Mouse (Mus musculus) heart, embryonic 15.5 days (tissue): ENCODE measurements around the gene Wdr92. TPM values are rescaled to one million over a fixed set of nuclear protein-coding genes. Genes with fewer than 3 reads are reported as not detected.

Experiments
- ATAC-seq: fragments of 200-750 bp; cut with Nextera tagmentation; replicated peaks from 2 replicates; pipeline ENCODE4 v1.8.0; 2017; ENCODE audit warnings: low read depth, moderate TSS enrichment; ENCODE audit not compliant: insufficient number of reproducible peaks, insufficient read depth, low FRiP score
- H3K27ac ChIP-seq: fragments of 300-500 bp; sonication (generic); 2 replicates; pipeline ENCODE4 v1.5.1; 2015; ENCODE audit warnings: mild to moderate bottlenecking, inconsistent platforms
- H3K27me3 ChIP-seq: fragments of 300-500 bp; sonication (generic); 2 replicates; pipeline ENCODE4 v1.6.1; 2015; ENCODE audit warnings: inconsistent platforms
- H3K36me3 ChIP-seq: fragments of 300-500 bp; sonication (generic); 2 replicates; pipeline ENCODE4 v1.6.1; 2015; ENCODE audit warnings: mild to moderate bottlenecking, inconsistent platforms
- H3K4me1 ChIP-seq: fragments of 300-500 bp; sonication (generic); replicated peaks from 2 replicates; pipeline ENCODE4 v1.6.1; 2015; ENCODE audit warnings: inconsistent platforms
- H3K4me2 ChIP-seq: fragments of 300-500 bp; sonication (generic); 2 replicates; pipeline ENCODE4 v1.6.1; 2015; ENCODE audit warnings: inconsistent platforms, mild to moderate bottlenecking, moderate library complexity
- H3K4me3 ChIP-seq: fragments of 300-500 bp; sonication (generic); 2 replicates; pipeline ENCODE4 v1.5.1; 2015; ENCODE audit warnings: mild to moderate bottlenecking, inconsistent platforms
- H3K9ac ChIP-seq: fragments of 300-500 bp; sonication (generic); 2 replicates; pipeline ENCODE4 v1.6.1; 2015; ENCODE audit warnings: mild to moderate bottlenecking, inconsistent platforms
- H3K9me3 ChIP-seq: fragments of 300-500 bp; sonication (generic); replicated peaks from 2 replicates; pipeline ENCODE4 v1.6.1; 2016; ENCODE audit warnings: inconsistent platforms
- WGBS: fragments of 180-500 bp; shearing (Covaris S2); methylation state at CpG from one replicate; pipeline ENCODE4 v1.1.7; 2015; ENCODE audit warnings: mixed read lengths; 5-methylcytosine and 5-hydroxymethylcytosine counted together
- polyA plus RNA-seq: library from polyadenylated mRNA; unstranded; fragments of >200 nt; fragmentation: Nextera tagmentation; extraction: Ambion mirVana; gene quantifications from 2 replicates; pipeline ENCODE4 v1.2.1, GENCODE M21; 2015

The Wdr92 gene
- polyA plus RNA-seq, 1 experiment from 2014 or later: 18.9 TPM

DNA sequence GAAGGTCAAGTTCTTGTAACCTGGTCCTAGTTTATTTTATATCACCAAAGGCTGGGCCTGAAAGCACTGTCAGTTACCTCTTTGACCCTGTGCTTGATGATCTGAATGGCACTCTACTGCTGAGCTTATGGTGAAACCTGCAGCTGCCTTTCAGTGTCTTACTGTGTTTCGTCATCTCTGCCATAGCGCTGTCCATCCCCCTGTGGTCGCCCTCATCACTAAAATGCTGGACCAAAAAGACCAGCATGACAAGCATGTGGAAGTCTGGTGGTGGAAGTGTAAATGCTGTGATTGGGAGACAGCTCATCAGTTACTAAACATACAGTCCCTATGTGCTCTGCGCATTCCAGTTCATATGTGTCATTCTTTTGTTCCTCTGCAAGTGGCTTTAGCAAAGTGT, 9.6 kb upstream of the Wdr92 start:
- ATAC-seq: no peak
- H3K4me3 ChIP-seq: no peak overlapping the region
- H3K27ac ChIP-seq: no peak overlapping the region
- no peak overlapping the region for H3K4me2 ChIP-seq
- H3K9me3 ChIP-seq: no peaks in the 10 kb centered on the region
- WGBS: 86% methylated on average over 4 of the region's 4 CpGs
- 0 out of 2 replicates have a peak, but pooled peaks cover 6% of the 10 kb centered on the region for H3K36me3 ChIP-seq
- no peaks in the 10 kb centered on the region for H3K27me3 ChIP-seq
- no peak overlapping the region for H3K9ac ChIP-seq
- H3K4me1 ChIP-seq: peaks cover 27% of the 10 kb centered on the region

DNA sequence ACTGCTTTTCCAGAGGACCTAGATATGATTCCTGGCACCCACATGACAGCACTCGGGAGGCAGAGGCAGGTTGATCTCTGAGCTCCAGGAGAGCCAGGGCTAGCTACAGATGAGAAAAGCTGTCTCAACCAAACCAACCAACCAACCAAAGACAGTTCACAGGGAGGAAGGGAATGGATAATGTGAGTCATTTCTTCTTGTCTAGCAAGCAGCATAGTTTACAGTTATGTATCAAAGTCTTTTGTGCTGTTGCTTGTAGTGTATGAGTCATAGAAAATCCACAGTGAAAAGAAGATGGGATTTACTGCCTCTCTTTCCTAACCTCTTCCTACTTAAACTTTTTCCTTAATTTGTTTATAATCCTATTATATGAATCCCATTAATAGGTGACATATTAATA, 5.3 kb upstream of the Wdr92 start:
- no peak overlapping the region for H3K4me2 ChIP-seq
- 0 out of 2 replicates have a peak, but pooled peaks cover 6% of the 10 kb centered on the region for H3K36me3 ChIP-seq
- H3K27ac ChIP-seq: no peak overlapping the region
- no peaks in the 10 kb centered on the region for H3K9me3 ChIP-seq
- H3K4me1 ChIP-seq: peaks cover 7% of the 10 kb centered on the region; the same call in 1 of the 2 replicates
- 100% methylated on average over 1 of the region's 1 CpGs for WGBS
- no peaks in the 10 kb centered on the region for H3K27me3 ChIP-seq
- no peak overlapping the region for H3K9ac ChIP-seq
- no peak for ATAC-seq
- H3K4me3 ChIP-seq: no peak overlapping the region

- Histone ChIP-seq H3K4me2 (no peak overlapping the region), H3K9ac (no peak overlapping the region), H3K27ac (no peak overlapping the region), H3K4me1 (0 out of 2 replicates have a peak, but pooled peaks cover 2% of the 10 kb centered on the region), H3K4me3 (no peak overlapping the region), H3K9me3 (no peaks in the 10 kb centered on the region), H3K36me3 (no peaks in the 10 kb centered on the region), H3K27me3 (no peaks in the 10 kb centered on the region)
- 73% methylated on average over 3 of the region's 3 CpGs for WGBS
- no peak for ATAC-seq
Measured at GRCm38 (mm10) chr11:17180753-17181152, 1.2 kb upstream of the Wdr92 start.

GRCm38 (mm10) chr11:17183165-17183564, 1.3 kb downstream of the Wdr92 start:
- 94% methylated on average over 2 of the region's 2 CpGs for WGBS
- Histone ChIP-seq H3K4me2 (no peak overlapping the region), H3K27me3 (no peaks in the 10 kb centered on the region), H3K27ac (no peak overlapping the region), H3K9ac (no peak overlapping the region), H3K4me1 (no peaks in the 10 kb centered on the region), H3K4me3 (no peak overlapping the region), H3K9me3 (no peaks in the 10 kb centered on the region), H3K36me3 (no peaks in the 10 kb centered on the region)
- no peak for ATAC-seq

DNA sequence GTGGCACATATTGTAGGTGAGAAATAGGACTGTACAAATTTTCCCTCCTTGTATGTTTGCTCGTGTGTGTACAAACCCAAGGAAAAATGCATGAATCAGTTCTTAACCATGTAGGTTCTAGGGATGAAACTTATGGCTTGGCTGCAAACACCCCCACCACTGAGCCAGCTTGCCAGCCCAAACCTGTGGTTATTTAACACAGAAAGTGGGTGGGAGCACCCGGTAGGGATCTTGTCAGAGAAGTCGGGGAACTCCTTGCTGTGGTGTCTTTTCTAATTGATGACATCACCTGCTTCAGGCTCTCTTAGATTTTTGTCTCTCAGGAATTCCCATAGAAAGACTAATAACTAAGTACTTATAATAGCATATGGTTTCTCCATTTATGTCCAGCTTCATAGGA, 5.7 kb downstream of the Wdr92 start:
- Histone ChIP-seq H3K4me1 (0 out of 2 replicates have a peak, but pooled peaks cover 4% of the 10 kb centered on the region), H3K27me3 (no peaks in the 10 kb centered on the region), H3K9me3 (no peaks in the 10 kb centered on the region), H3K27ac (no peak overlapping the region), H3K4me2 (no peak overlapping the region), H3K9ac (no peak overlapping the region), H3K4me3 (no peak overlapping the region), H3K36me3 (0 out of 2 replicates have a peak, but pooled peaks cover 3% of the 10 kb centered on the region)
- WGBS: 83% methylated on average over 3 of the region's 3 CpGs
- ATAC-seq: no peak

- Histone ChIP-seq H3K27ac (no peak overlapping the region), H3K9ac (no peak overlapping the region), H3K36me3 (0 out of 2 replicates have a peak, but pooled peaks cover 3% of the 10 kb centered on the region), H3K4me3 (no peak overlapping the region), H3K4me1 (0 out of 2 replicates have a peak, but pooled peaks cover 4% of the 10 kb centered on the region), H3K9me3 (no peaks in the 10 kb centered on the region), H3K4me2 (no peak overlapping the region), H3K27me3 (no peaks in the 10 kb centered on the region)
- 87% methylated on average over 3 of the region's 3 CpGs for WGBS
- ATAC-seq: no peak
Measured at GRCm38 (mm10) chr11:17188786-17189185, 6.9 kb downstream of the Wdr92 start.

- no peak for ATAC-seq
Measured at GRCm38 (mm10) chr11:17192151-17192844, 10.4 kb downstream of the Wdr92 start.

DNA sequence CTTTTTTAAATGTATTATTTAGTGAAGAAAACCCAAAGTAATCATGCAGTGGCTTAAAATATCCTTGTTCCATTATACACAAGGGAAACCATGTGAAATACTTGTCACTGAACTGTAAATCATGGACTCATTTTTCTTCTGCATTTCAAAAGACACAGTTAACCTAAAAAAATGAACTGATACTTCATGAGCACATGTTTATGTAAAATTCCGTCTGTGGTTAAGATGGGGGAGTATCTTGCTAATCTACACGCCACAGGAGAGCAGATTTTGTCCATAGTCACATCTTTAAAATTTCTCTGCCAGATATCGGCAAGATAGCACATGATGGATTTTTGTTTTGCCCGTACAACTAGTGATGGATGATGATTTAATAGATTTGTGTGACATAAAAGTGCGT, 17.3 kb downstream of the Wdr92 start:
- Histone ChIP-seq H3K27me3 (no peaks in the 10 kb centered on the region), H3K9ac (no peak overlapping the region), H3K27ac (no peak overlapping the region), H3K36me3 (peaks cover 71% of the 10 kb centered on the region), H3K9me3 (no peaks in the 10 kb centered on the region), H3K4me2 (no peak overlapping the region), H3K4me1 (no peaks in the 10 kb centered on the region), H3K4me3 (no peak overlapping the region)
- ATAC-seq: no peak
- WGBS: 85% methylated on average over 5 of the region's 5 CpGs

More at GRCm38 (mm10) chr11:17192151-17192844, 10.4 kb downstream of the Wdr92 start:
- peaks cover 35% of the 10 kb centered on the region for H3K36me3 ChIP-seq
- H3K27me3 ChIP-seq: no peaks in the 10 kb centered on the region
- 65% methylated on average over 9 of the region's 9 CpGs for WGBS
- no peak overlapping the region for H3K27ac ChIP-seq
- no peak overlapping the region for H3K4me3 ChIP-seq
- H3K9ac ChIP-seq: no peak overlapping the region
- 0 out of 2 replicates have a peak, but pooled peaks cover 4% of the 10 kb centered on the region for H3K4me1 ChIP-seq
- H3K9me3 ChIP-seq: no peaks in the 10 kb centered on the region
- H3K4me2 ChIP-seq: no peak overlapping the region

GRCm38 (mm10) chr11:17199840-17200501, 18.1 kb downstream of the Wdr92 start:
- peaks cover 64% of the 10 kb centered on the region for H3K36me3 ChIP-seq

DNA sequence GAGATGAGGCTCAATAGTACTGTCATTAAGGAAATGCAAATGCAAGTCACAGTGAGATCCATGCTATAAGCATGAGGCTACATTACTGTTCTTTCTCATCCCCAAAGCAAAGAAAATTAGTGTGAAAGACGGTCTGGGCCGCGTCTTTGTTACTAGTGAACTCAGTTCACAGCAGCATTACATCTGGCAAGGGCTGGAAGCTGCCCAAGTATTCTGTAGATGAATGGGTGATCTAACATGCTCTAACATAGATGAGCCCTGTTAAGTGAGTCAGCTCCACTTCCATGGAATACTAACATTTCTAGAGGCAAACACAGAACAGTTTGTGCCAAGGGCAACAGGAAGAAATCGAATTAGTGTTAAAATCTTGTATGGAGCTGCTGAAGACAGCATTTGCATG, 19.0 kb downstream of the Wdr92 start:
- H3K27ac ChIP-seq: no peak overlapping the region
- no peak overlapping the region for H3K4me2 ChIP-seq
- H3K27me3 ChIP-seq: no peaks in the 10 kb centered on the region
- H3K9ac ChIP-seq: no peak overlapping the region
- no peak overlapping the region for H3K4me3 ChIP-seq
- 90% methylated on average over 4 of the region's 4 CpGs for WGBS
- no peak for ATAC-seq
- no peaks in the 10 kb centered on the region for H3K4me1 ChIP-seq
- H3K9me3 ChIP-seq: no peaks in the 10 kb centered on the region
- peaks cover 55% of the 10 kb centered on the region for H3K36me3 ChIP-seq

More at GRCm38 (mm10) chr11:17199840-17200501, 18.1 kb downstream of the Wdr92 start:
- Histone ChIP-seq H3K9ac (no peak overlapping the region), H3K4me2 (no peak overlapping the region), H3K4me3 (no peak overlapping the region), H3K27ac (no peak overlapping the region), H3K27me3 (no peaks in the 10 kb centered on the region), H3K9me3 (no peaks in the 10 kb centered on the region), H3K4me1 (no peaks in the 10 kb centered on the region)
- 82% methylated on average over 3 of the region's 3 CpGs for WGBS
- no peak for ATAC-seq

GRCm38 (mm10) chr11:17202481-17202880, 20.6 kb downstream of the Wdr92 start:
- no peak overlapping the region for H3K4me3 ChIP-seq
- H3K4me1 ChIP-seq: no peaks in the 10 kb centered on the region
- peaks cover 44% of the 10 kb centered on the region for H3K36me3 ChIP-seq
- H3K4me2 ChIP-seq: no peak overlapping the region
- H3K9ac ChIP-seq: no peak overlapping the region
- no peak overlapping the region for H3K27ac ChIP-seq
- H3K9me3 ChIP-seq: no peaks in the 10 kb centered on the region
- H3K27me3 ChIP-seq: no peaks in the 10 kb centered on the region
- 91% methylated on average over 6 of the region's 6 CpGs for WGBS
- no peak for ATAC-seq
